Mouse (Mus musculus): ENCODE measurements at regions not wholly inside any gene's neighbourhood (a gene's known extent, or its start where the extent isn't known, plus 50 kb on each side); places are given as distances from the start of the nearest gene placed in this dataset.

DNA sequence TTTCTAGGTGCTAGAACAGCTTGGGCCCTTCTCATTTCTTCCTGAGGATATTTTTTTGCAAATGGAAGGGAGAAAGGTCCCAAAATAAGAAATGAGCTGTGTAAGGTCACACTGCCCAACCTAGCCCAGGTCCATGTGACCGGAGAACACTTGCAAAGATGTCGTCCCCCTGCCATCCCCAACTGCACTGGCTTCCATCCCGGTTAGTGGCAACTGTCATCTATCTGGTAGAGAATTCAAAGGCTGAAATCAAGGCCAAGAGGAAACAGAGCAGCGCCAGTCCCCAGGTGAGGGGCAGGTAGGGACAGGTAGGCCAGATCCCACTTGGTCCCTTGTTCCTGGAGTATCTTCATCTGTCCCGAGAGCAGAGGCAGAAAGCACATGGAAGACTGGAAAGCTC, 60.2 kb upstream of the Zmiz1 start:
- H3K4me3 ChIP-seq (ENCODE audit: low read depth, low read length), result no peak overlapping the region
- H3K36me3 ChIP-seq (ENCODE audit: control insufficient read depth, insufficient read depth, low read length, poor library complexity, severe bottlenecking), result no peaks in the 10 kb centered on the region
- H3K27ac ChIP-seq (ENCODE audit: insufficient read depth, low read length), result no peak overlapping the region
- H3K9me3 ChIP-seq (replicated peaks; ENCODE audit: control insufficient read depth, insufficient read depth, low read length, poor library complexity, severe bottlenecking), result no peaks in the 10 kb centered on the region
- no peak overlapping the region for H3K9ac ChIP-seq (ENCODE audit: low read depth, poor library complexity, severe bottlenecking)
- no peaks in the 10 kb centered on the region for H3K27me3 ChIP-seq (ENCODE audit: control insufficient read depth, insufficient read depth, low read length, poor library complexity, severe bottlenecking)
- H3K4me1 ChIP-seq (ENCODE audit: control insufficient read depth, insufficient read depth, low read length), result peaks cover 4% of the 10 kb centered on the region
- no peak for TF ChIP-seq EP300 (IDR thresholded peaks at IDR 0.05; ENCODE audit: insufficient read depth, low read depth, low read length)
- no peak for TF ChIP-seq CTCF (IDR thresholded peaks at IDR 0.05; ENCODE audit: low read depth, low read length)
- no peak for TF ChIP-seq POLR2A (IDR thresholded peaks at IDR 0.05; ENCODE audit: insufficient read depth, low read length)

DNA sequence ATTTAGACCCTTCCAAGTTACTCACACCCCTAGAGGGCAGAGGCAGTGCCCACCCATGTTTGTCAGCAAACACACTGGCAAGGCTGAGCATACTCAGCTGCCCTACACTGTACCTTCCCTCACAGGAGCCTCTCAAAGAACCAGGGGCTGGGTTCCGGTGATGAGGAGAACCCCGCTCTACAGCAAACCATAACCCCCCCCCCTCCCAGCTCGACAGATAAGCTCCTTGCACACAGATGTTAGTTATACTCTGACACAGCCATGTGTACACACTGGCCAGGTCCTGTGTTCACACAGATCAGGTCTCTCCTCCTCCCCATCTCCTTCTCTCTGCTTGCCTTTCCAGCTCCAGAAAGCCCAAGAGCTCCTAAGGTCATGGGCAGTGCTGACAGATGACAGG, 59.7 kb upstream of the Zmiz1 start:
- H3K9ac ChIP-seq (ENCODE audit: low read depth, poor library complexity, severe bottlenecking), result no peak overlapping the region
- TF ChIP-seq EP300 (IDR thresholded peaks at IDR 0.05; ENCODE audit: insufficient read depth, low read depth, low read length) (no peak), POLR2A (IDR thresholded peaks at IDR 0.05; ENCODE audit: insufficient read depth, low read length) (no peak), CTCF (IDR thresholded peaks at IDR 0.05; ENCODE audit: low read depth, low read length) (no peak)
- H3K27ac ChIP-seq (ENCODE audit: insufficient read depth, low read length), result no peak overlapping the region
- H3K4me1 ChIP-seq (ENCODE audit: control insufficient read depth, insufficient read depth, low read length), result peaks cover 4% of the 10 kb centered on the region
- no peaks in the 10 kb centered on the region for H3K36me3 ChIP-seq (ENCODE audit: control insufficient read depth, insufficient read depth, low read length, poor library complexity, severe bottlenecking)
- no peaks in the 10 kb centered on the region for H3K27me3 ChIP-seq (ENCODE audit: control insufficient read depth, insufficient read depth, low read length, poor library complexity, severe bottlenecking)
- H3K4me3 ChIP-seq (ENCODE audit: low read depth, low read length), result no peak overlapping the region
- no peaks in the 10 kb centered on the region for H3K9me3 ChIP-seq (replicated peaks; ENCODE audit: control insufficient read depth, insufficient read depth, low read length, poor library complexity, severe bottlenecking)

DNA sequence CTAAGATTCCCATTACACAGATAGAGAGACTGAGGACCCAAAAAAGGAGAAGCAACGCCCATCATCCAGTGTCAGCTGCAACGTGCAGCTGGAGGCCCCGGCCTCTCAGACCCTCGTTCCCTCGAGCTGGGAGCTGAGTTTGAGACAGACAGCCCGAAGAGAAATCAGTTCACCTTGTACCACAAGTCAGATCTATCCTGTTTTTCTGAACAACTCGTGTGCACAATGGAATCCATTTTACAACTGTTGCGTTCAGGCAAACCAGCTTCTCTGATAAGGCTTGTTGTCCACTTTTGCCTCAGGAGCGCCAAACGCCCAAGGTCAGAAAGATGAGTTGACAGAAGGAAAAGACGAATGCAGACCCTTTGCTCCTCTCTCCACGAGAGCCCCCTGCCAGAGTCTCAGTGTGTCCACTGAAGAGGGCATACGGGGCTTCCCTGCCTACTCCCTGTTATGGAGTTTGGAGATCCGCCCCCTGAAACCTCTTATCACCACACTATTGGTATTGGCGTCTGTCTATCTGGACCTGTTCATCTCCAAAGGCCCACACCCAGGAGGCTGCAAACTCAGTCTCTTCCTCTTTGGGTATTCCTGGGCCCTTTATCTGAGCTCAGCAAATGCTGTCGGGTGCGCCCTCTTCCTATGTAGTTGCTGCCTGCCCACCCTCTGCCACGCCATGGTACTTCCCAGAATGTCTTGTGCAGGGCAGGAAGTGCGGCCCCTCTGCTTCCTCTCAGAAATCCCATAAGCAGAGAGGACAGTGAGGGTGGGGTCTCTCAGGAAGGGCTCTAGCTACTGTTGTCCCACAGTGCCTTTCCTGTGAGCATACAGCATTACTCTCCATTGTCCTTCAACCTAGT, 57.7 kb upstream of the Zmiz1 start:
- Histone ChIP-seq H3K36me3 (ENCODE audit: control insufficient read depth, insufficient read depth, low read length, poor library complexity, severe bottlenecking) (no peaks in the 10 kb centered on the region), H3K9ac (ENCODE audit: low read depth, poor library complexity, severe bottlenecking) (no peak overlapping the region), H3K4me1 (ENCODE audit: control insufficient read depth, insufficient read depth, low read length) (peaks cover 4% of the 10 kb centered on the region), H3K27ac (ENCODE audit: insufficient read depth, low read length) (no peak overlapping the region), H3K9me3 (replicated peaks; ENCODE audit: control insufficient read depth, insufficient read depth, low read length, poor library complexity, severe bottlenecking) (no peaks in the 10 kb centered on the region), H3K27me3 (ENCODE audit: control insufficient read depth, insufficient read depth, low read length, poor library complexity, severe bottlenecking) (no peaks in the 10 kb centered on the region), H3K4me3 (ENCODE audit: low read depth, low read length) (no peak overlapping the region)
- TF ChIP-seq CTCF (IDR thresholded peaks at IDR 0.05; ENCODE audit: low read depth, low read length) (no peak), POLR2A (IDR thresholded peaks at IDR 0.05; ENCODE audit: insufficient read depth, low read length) (no peak), EP300 (IDR thresholded peaks at IDR 0.05; ENCODE audit: insufficient read depth, low read depth, low read length) (no peak)

DNA sequence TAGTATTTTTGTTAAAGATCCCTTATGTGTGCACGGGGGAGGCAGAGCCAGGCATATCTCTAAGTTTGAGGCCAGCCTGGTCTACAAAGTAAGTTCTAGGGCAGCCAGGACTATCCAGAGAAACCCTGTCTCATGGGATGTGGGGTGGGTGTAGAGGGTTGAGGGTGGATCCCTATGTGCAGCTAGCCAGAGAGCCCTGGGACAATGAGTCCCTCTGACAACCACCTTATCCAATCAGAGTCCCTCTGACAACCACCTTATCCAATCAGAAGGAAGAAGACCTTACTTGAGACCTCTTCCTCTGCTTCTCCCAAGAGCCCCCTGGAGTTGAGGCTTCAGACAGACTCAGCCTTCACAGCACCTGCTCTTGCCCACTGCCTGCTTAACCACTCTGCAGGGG, 56.6 kb upstream of the Zmiz1 start:
- Histone ChIP-seq H3K9me3 (replicated peaks; ENCODE audit: control insufficient read depth, insufficient read depth, low read length, poor library complexity, severe bottlenecking) (no peaks in the 10 kb centered on the region), H3K9ac (ENCODE audit: low read depth, poor library complexity, severe bottlenecking) (no peak overlapping the region), H3K27me3 (ENCODE audit: control insufficient read depth, insufficient read depth, low read length, poor library complexity, severe bottlenecking) (no peaks in the 10 kb centered on the region), H3K36me3 (ENCODE audit: control insufficient read depth, insufficient read depth, low read length, poor library complexity, severe bottlenecking) (no peaks in the 10 kb centered on the region), H3K27ac (ENCODE audit: insufficient read depth, low read length) (no peak overlapping the region), H3K4me1 (ENCODE audit: control insufficient read depth, insufficient read depth, low read length) (peaks cover 4% of the 10 kb centered on the region), H3K4me3 (ENCODE audit: low read depth, low read length) (no peak overlapping the region)
- no peak for TF ChIP-seq EP300 (IDR thresholded peaks at IDR 0.05; ENCODE audit: insufficient read depth, low read depth, low read length)
- TF ChIP-seq POLR2A (IDR thresholded peaks at IDR 0.05; ENCODE audit: insufficient read depth, low read length), result no peak
- no peak for TF ChIP-seq CTCF (IDR thresholded peaks at IDR 0.05; ENCODE audit: low read depth, low read length)

DNA sequence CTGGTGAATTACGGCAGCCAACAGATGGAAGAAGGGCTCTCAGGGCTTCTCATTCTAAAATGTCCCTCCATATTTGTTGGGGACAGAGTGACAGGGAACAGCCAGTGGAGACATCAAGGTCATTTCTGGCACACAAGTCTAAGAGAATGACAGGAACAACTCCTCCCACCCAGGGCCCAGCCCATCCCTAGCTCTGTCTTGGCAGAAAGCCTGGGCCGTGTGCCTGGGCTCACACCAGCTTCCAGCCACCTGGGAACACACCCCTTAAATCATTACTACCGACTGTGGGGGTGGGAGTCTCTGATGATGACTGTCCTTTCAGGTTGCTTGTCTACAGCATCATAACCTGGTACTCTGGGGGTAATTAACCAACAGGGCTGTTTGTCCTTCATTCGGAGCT, 53.8 kb upstream of the Zmiz1 start:
- Histone ChIP-seq H3K9ac (ENCODE audit: low read depth, poor library complexity, severe bottlenecking) (no peak overlapping the region), H3K36me3 (ENCODE audit: control insufficient read depth, insufficient read depth, low read length, poor library complexity, severe bottlenecking) (no peaks in the 10 kb centered on the region), H3K27me3 (ENCODE audit: control insufficient read depth, insufficient read depth, low read length, poor library complexity, severe bottlenecking) (no peaks in the 10 kb centered on the region), H3K9me3 (replicated peaks; ENCODE audit: control insufficient read depth, insufficient read depth, low read length, poor library complexity, severe bottlenecking) (no peaks in the 10 kb centered on the region), H3K4me3 (ENCODE audit: low read depth, low read length) (no peak overlapping the region), H3K27ac (ENCODE audit: insufficient read depth, low read length) (no peak overlapping the region), H3K4me1 (ENCODE audit: control insufficient read depth, insufficient read depth, low read length) (no peaks in the 10 kb centered on the region)
- TF ChIP-seq EP300 (IDR thresholded peaks at IDR 0.05; ENCODE audit: insufficient read depth, low read depth, low read length) (no peak), CTCF (IDR thresholded peaks at IDR 0.05; ENCODE audit: low read depth, low read length) (no peak), POLR2A (IDR thresholded peaks at IDR 0.05; ENCODE audit: insufficient read depth, low read length) (no peak)

DNA sequence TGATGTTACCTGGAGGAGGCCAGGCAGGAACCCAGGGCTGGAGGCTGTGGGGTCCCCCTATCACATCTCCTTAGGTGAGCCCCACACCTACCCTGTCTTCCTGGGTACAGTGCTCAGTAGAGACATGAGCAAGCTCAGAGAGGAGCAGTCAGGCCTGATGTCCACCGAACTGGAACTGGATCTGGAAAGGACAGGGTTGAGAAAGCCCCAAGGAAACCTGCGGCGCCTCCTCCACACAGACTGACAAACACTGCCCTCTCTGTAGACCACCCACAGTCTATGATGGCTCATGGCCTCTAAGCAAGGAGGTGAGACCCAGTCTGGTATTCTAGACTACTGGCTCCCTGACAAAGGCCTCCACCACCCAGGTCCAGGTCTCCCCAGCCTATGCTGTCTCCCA, 52.9 kb upstream of the Zmiz1 start:
- H3K36me3 ChIP-seq (ENCODE audit: control insufficient read depth, insufficient read depth, low read length, poor library complexity, severe bottlenecking), result no peaks in the 10 kb centered on the region
- no peak overlapping the region for H3K9ac ChIP-seq (ENCODE audit: low read depth, poor library complexity, severe bottlenecking)
- H3K4me3 ChIP-seq (ENCODE audit: low read depth, low read length), result no peak overlapping the region
- no peak overlapping the region for H3K27ac ChIP-seq (ENCODE audit: insufficient read depth, low read length)
- no peaks in the 10 kb centered on the region for H3K27me3 ChIP-seq (ENCODE audit: control insufficient read depth, insufficient read depth, low read length, poor library complexity, severe bottlenecking)
- no peaks in the 10 kb centered on the region for H3K4me1 ChIP-seq (ENCODE audit: control insufficient read depth, insufficient read depth, low read length)
- H3K9me3 ChIP-seq (replicated peaks; ENCODE audit: control insufficient read depth, insufficient read depth, low read length, poor library complexity, severe bottlenecking), result no peaks in the 10 kb centered on the region
- TF ChIP-seq CTCF (IDR thresholded peaks at IDR 0.05; ENCODE audit: low read depth, low read length) (no peak), EP300 (IDR thresholded peaks at IDR 0.05; ENCODE audit: insufficient read depth, low read depth, low read length) (no peak), POLR2A (IDR thresholded peaks at IDR 0.05; ENCODE audit: insufficient read depth, low read length) (no peak)
